Mouse (Mus musculus): ENCODE measurements at regions not wholly inside any gene's neighbourhood (a gene's known extent, or its start where the extent isn't known, plus 50 kb on each side); places are given as distances from the start of the nearest gene placed in this dataset.
A peak's percentile ranks its signal among the peaks of the same experiment; 100 is the strongest.

GRCm38 (mm10) chr15:11533002-11533610 is 133.6 kb upstream of the Tars start:
- Histone ChIP-seq H3K27me3 (ENCODE audit: control insufficient read depth, insufficient read depth, low read length) (0 out of 2 replicates have a peak, but pooled peaks cover 1% of the 10 kb centered on the region), H3K4me3 (no peak overlapping the region), H3K27ac (no peak overlapping the region), H3K36me3 (ENCODE audit: control insufficient read depth, insufficient read depth, low read length) (no peaks in the 10 kb centered on the region), H3K79me2 (replicated peaks; ENCODE audit: control insufficient read depth, insufficient read depth, low read length) (no peaks in the 10 kb centered on the region), H3K9ac (ENCODE audit: low read depth, low read length) (no peak overlapping the region), H3K4me1 (ENCODE audit: control insufficient read depth, insufficient read depth, low read length) (peaks cover 2% of the 10 kb centered on the region; the same call in 1 of the 2 replicates)
- WGBS: 29% methylated on average over 10 of the region's 10 CpGs
- intact Hi-C loops (cut with DNase I): no loop called here
- peak in 1 of 2 experiments; percentile 26 for DNase-seq
- TF ChIP-seq EP300 (IDR thresholded peaks at IDR 0.05; ENCODE audit: insufficient read depth, low read depth, low read length) (no peak), CTCF (IDR thresholded peaks at IDR 0.05) (no peak), POLR2A (IDR thresholded peaks at IDR 0.05; ENCODE audit: insufficient read depth, low read depth, low read length) (no peak)

- intact Hi-C loops (cut with DNase I): no loop called here
- H3K27ac ChIP-seq: no peak overlapping the region
- H3K79me2 ChIP-seq (replicated peaks; ENCODE audit: control insufficient read depth, insufficient read depth, low read length): no peaks in the 10 kb centered on the region
- no peak overlapping the region for H3K9ac ChIP-seq (ENCODE audit: low read depth, low read length)
- no peaks in the 10 kb centered on the region for H3K27me3 ChIP-seq (ENCODE audit: control insufficient read depth, insufficient read depth, low read length)
- no peak for DNase-seq
- WGBS: 44% methylated on average over 9 of the region's 9 CpGs
- no peak overlapping the region for H3K4me3 ChIP-seq
- H3K36me3 ChIP-seq (ENCODE audit: control insufficient read depth, insufficient read depth, low read length): no peaks in the 10 kb centered on the region
- no peak for TF ChIP-seq POLR2A (IDR thresholded peaks at IDR 0.05; ENCODE audit: insufficient read depth, low read depth, low read length)
- no peak for TF ChIP-seq EP300 (IDR thresholded peaks at IDR 0.05; ENCODE audit: insufficient read depth, low read depth, low read length)
- peak; percentile 41 for TF ChIP-seq CTCF (IDR thresholded peaks at IDR 0.05)
- H3K4me1 ChIP-seq (ENCODE audit: control insufficient read depth, insufficient read depth, low read length): peaks cover 2% of the 10 kb centered on the region; the same call in 1 of the 2 replicates
Observed at GRCm38 (mm10) chr15:11532536-11532935, 133.1 kb upstream of the Tars start.

- intact Hi-C loops (cut with DNase I): no loop called here
- no peaks in the 10 kb centered on the region for H3K36me3 ChIP-seq (ENCODE audit: control insufficient read depth, insufficient read depth, low read length)
- no peaks in the 10 kb centered on the region for H3K79me2 ChIP-seq (replicated peaks; ENCODE audit: control insufficient read depth, insufficient read depth, low read length)
- 58% methylated on average over 8 of the region's 8 CpGs for WGBS
- H3K4me3 ChIP-seq: no peak overlapping the region
- DNase-seq: no peak
- H3K27ac ChIP-seq: no peak overlapping the region
- no peak for TF ChIP-seq CTCF (IDR thresholded peaks at IDR 0.05)
- no peak for TF ChIP-seq EP300 (IDR thresholded peaks at IDR 0.05; ENCODE audit: insufficient read depth, low read depth, low read length)
- TF ChIP-seq POLR2A (IDR thresholded peaks at IDR 0.05; ENCODE audit: insufficient read depth, low read depth, low read length): no peak
- peaks cover 2% of the 10 kb centered on the region; the same call in 1 of the 2 replicates for H3K4me1 ChIP-seq (ENCODE audit: control insufficient read depth, insufficient read depth, low read length)
- no peak overlapping the region for H3K9ac ChIP-seq (ENCODE audit: low read depth, low read length)
- H3K27me3 ChIP-seq (ENCODE audit: control insufficient read depth, insufficient read depth, low read length): no peaks in the 10 kb centered on the region
Observed at GRCm38 (mm10) chr15:11529819-11530810, 130.7 kb upstream of the Tars start.

GRCm38 (mm10) chr15:11524337-11525106 is 125.1 kb upstream of the Tars start:
- TF ChIP-seq POLR2A (IDR thresholded peaks at IDR 0.05; ENCODE audit: insufficient read depth, low read depth, low read length) (no peak), CTCF (IDR thresholded peaks at IDR 0.05) (no peak), EP300 (IDR thresholded peaks at IDR 0.05; ENCODE audit: insufficient read depth, low read depth, low read length) (no peak)
- Histone ChIP-seq H3K27ac (no peak overlapping the region), H3K4me1 (ENCODE audit: control insufficient read depth, insufficient read depth, low read length) (no peaks in the 10 kb centered on the region; the same call in 1 of the 2 replicates), H3K27me3 (ENCODE audit: control insufficient read depth, insufficient read depth, low read length) (no peaks in the 10 kb centered on the region), H3K36me3 (ENCODE audit: control insufficient read depth, insufficient read depth, low read length) (no peaks in the 10 kb centered on the region), H3K79me2 (replicated peaks; ENCODE audit: control insufficient read depth, insufficient read depth, low read length) (no peaks in the 10 kb centered on the region), H3K9ac (ENCODE audit: low read depth, low read length) (no peak overlapping the region), H3K4me3 (no peak overlapping the region)
- 68% methylated on average over 5 of the region's 5 CpGs for WGBS
- no peak for DNase-seq
- intact Hi-C loops (cut with DNase I): no loop called here

GRCm38 (mm10) chr15:11518565-11518964 is 119.1 kb upstream of the Tars start:
- no peaks in the 10 kb centered on the region; the same call in 1 of the 2 replicates for H3K4me1 ChIP-seq (ENCODE audit: control insufficient read depth, insufficient read depth, low read length)
- no peak for DNase-seq
- H3K79me2 ChIP-seq (replicated peaks; ENCODE audit: control insufficient read depth, insufficient read depth, low read length): no peaks in the 10 kb centered on the region
- H3K4me3 ChIP-seq: no peak overlapping the region
- H3K27me3 ChIP-seq (ENCODE audit: control insufficient read depth, insufficient read depth, low read length): no peaks in the 10 kb centered on the region
- TF ChIP-seq EP300 (IDR thresholded peaks at IDR 0.05; ENCODE audit: insufficient read depth, low read depth, low read length) (no peak), POLR2A (IDR thresholded peaks at IDR 0.05; ENCODE audit: insufficient read depth, low read depth, low read length) (no peak), CTCF (IDR thresholded peaks at IDR 0.05) (no peak)
- intact Hi-C loops (cut with DNase I): no loop called here
- no peak overlapping the region for H3K9ac ChIP-seq (ENCODE audit: low read depth, low read length)
- no peaks in the 10 kb centered on the region for H3K36me3 ChIP-seq (ENCODE audit: control insufficient read depth, insufficient read depth, low read length)
- H3K27ac ChIP-seq: no peak overlapping the region
